Mouse (Mus musculus): ENCODE measurements around the gene Rap1b.

Rap1b gene

GRCm38 (mm10) chr10:117856001-117856720 lies 10.3 kb upstream of the Rap1b start:
- no peak for DNase-seq

- DNase-seq = no peak
These were observed 6.9 kb upstream of the Rap1b start for GRCm38 (mm10) chr10:117852648-117853192.

- DNase-seq = no peak
These were observed 3.1 kb upstream of the Rap1b start for GRCm38 (mm10) chr10:117848981-117849380.

GRCm38 (mm10) chr10:117846796-117847195 lies 961 bp upstream of the Rap1b start:
- no peak for DNase-seq

GRCm38 (mm10) chr10:117846260-117846632 lies 411 bp upstream of the Rap1b start:
- DNase-seq = no peak

GRCm38 (mm10) chr10:117844782-117845596 lies 846 bp downstream of the Rap1b start:
- DNase-seq = peak; percentile 47

- DNase-seq = no peak
These were observed 1.6 kb downstream of the Rap1b start for GRCm38 (mm10) chr10:117844279-117844678.

- DNase-seq = no peak
These were observed 2.1 kb downstream of the Rap1b start for GRCm38 (mm10) chr10:117843690-117844089.

GRCm38 (mm10) chr10:117841765-117842164 lies 4.1 kb downstream of the Rap1b start:
- DNase-seq = no peak

GRCm38 (mm10) chr10:117840431-117840995 lies 5.3 kb downstream of the Rap1b start:
- no peak for DNase-seq

GRCm38 (mm10) chr10:117839737-117840136 lies 6.1 kb downstream of the Rap1b start:
- DNase-seq = no peak

GRCm38 (mm10) chr10:117838924-117839323 lies 6.9 kb downstream of the Rap1b start:
- DNase-seq = no peak

- no peak for DNase-seq
These were observed 9.5 kb downstream of the Rap1b start for GRCm38 (mm10) chr10:117836354-117836753.

- no peak for DNase-seq
These were observed 10.4 kb downstream of the Rap1b start for GRCm38 (mm10) chr10:117835453-117835852.

GRCm38 (mm10) chr10:117830797-117831196 lies 15.0 kb downstream of the Rap1b start:
- DNase-seq = no peak

GRCm38 (mm10) chr10:117829472-117830155 lies 16.2 kb downstream of the Rap1b start:
- DNase-seq = no peak

- no peak for DNase-seq
These were observed 16.8 kb downstream of the Rap1b start for GRCm38 (mm10) chr10:117829022-117829421.

- no peak for DNase-seq
These were observed 17.3 kb downstream of the Rap1b start for GRCm38 (mm10) chr10:117828536-117828935.

- no peak for DNase-seq
These were observed 21.2 kb downstream of the Rap1b start for GRCm38 (mm10) chr10:117824647-117825046.

- no peak for DNase-seq
These were observed 21.7 kb downstream of the Rap1b start for GRCm38 (mm10) chr10:117824139-117824538.

GRCm38 (mm10) chr10:117823321-117823720 lies 22.5 kb downstream of the Rap1b start:
- no peak for DNase-seq

GRCm38 (mm10) chr10:117818600-117818999 lies 27.2 kb downstream of the Rap1b start:
- DNase-seq = no peak

GRCm38 (mm10) chr10:117816721-117817120 lies 29.1 kb downstream of the Rap1b start:
- no peak for DNase-seq
